Mouse (Mus musculus): ENCODE measurements around the gene Ubash3a. TPM values are rescaled to one million over a fixed set of nuclear protein-coding genes. Genes with fewer than 3 reads are reported as not detected.

Gene Ubash3a
- polyA plus RNA-seq, 1 experiment = not detected

DNA sequence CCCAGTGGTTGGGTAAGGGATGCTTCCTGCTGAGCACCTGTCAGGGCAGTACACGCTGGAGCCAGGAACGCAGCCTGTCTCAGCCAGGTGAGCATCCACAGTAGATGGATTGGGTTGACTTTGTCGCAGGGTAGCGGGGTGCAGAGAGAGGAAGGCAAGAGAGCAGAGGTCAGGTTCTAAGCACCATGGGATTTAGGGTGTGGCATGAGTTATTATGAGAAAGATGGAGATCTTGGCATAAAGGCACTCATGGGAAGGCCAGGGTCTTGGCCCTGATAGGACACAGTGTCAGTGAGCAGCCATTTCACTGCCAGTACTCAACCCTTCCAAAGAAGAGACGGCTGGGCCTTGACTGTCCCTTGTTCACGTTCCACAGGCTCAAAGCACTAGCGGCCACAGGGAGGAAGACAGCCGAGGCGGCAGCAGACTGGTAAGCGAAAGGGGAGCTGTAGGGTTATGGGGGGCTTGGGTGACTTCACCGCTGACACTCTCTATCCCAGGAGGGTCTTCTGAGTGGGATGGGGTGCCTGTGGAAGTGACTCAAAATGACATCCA is 1.8 kb downstream of the Ubash3a start:
- no peaks in the 10 kb centered on the region for H3K79me2 ChIP-seq (ENCODE audit: control insufficient read depth, insufficient read depth)

DNA sequence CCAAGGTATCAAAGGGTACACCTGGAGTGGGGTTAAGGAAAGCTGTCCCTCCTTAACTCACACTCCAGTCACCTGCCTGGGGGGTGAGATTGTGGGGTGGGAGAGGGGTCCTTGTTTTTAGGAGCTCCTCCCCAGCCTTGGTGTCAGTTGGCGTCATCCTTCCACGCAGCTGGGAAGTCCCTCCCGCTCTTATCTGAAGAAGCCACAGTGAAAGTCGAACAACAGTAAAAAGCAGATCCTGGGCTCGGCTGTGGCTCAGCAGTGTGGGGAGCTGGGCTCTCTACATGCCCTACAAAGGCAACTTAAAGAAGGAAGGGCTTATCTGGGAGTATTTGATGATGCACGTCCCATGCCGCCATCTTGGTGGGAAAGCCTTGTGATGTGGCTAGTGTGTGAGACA is 2.6 kb downstream of the Ubash3a start:
- no peak overlapping the region for H3ac ChIP-seq (ENCODE audit: control insufficient read depth, insufficient read length)
- no peaks in the 10 kb centered on the region for H3K79me2 ChIP-seq (ENCODE audit: control insufficient read depth, insufficient read depth)
- H3K4me3 ChIP-seq = no peak overlapping the region
- no peak overlapping the region for H3K4me2 ChIP-seq (ENCODE audit: low read depth)
- TF ChIP-seq SRF (IDR thresholded peaks at IDR 0.05; ENCODE audit: control insufficient read depth, insufficient read length, low read depth) = no peak
- no peak for TF ChIP-seq POLR2AphosphoS2 (IDR thresholded peaks at IDR 0.05; ENCODE audit: insufficient read length, low read depth)
- TF ChIP-seq MAX (IDR thresholded peaks at IDR 0.05; ENCODE audit: low read depth) = no peak
- TF ChIP-seq USF1 (IDR thresholded peaks at IDR 0.05; ENCODE audit: low read depth) = no peak
- TF ChIP-seq POLR2A (IDR thresholded peaks at IDR 0.05; ENCODE audit: insufficient read length, low read depth) = no peak
- no peak for TF ChIP-seq MYOD1 (IDR thresholded peaks at IDR 0.05; ENCODE audit: control insufficient read depth in 1 of 3, insufficient read length in 2 of 3, low read depth in 2 of 3)
- no peak for TF ChIP-seq MYOG (IDR thresholded peaks at IDR 0.05; ENCODE audit: control insufficient read depth in 1 of 3, insufficient read depth in 1 of 3, insufficient read length in 2 of 3, low read depth in 2 of 3)
- TF ChIP-seq TCF3 (IDR thresholded peaks at IDR 0.05; ENCODE audit: insufficient read length, low read depth) = no peak
- H3K36me3 ChIP-seq (ENCODE audit: control insufficient read depth, insufficient read depth) = no peaks in the 10 kb centered on the region
- H3K27me3 ChIP-seq (ENCODE audit: control insufficient read depth, insufficient read depth, insufficient read length) = peaks cover 15% of the 10 kb centered on the region

More for the DNA sequence above, 1.8 kb downstream of the Ubash3a start:
- H3K36me3 ChIP-seq (ENCODE audit: control insufficient read depth, insufficient read depth) = no peaks in the 10 kb centered on the region
- H3ac ChIP-seq (ENCODE audit: control insufficient read depth, insufficient read length) = no peak overlapping the region
- TF ChIP-seq USF1 (IDR thresholded peaks at IDR 0.05; ENCODE audit: low read depth) = no peak
- H3K4me2 ChIP-seq (ENCODE audit: low read depth) = no peak overlapping the region
- no peak overlapping the region for H3K4me3 ChIP-seq
- peaks cover 15% of the 10 kb centered on the region for H3K27me3 ChIP-seq (ENCODE audit: control insufficient read depth, insufficient read depth, insufficient read length)

DNA sequence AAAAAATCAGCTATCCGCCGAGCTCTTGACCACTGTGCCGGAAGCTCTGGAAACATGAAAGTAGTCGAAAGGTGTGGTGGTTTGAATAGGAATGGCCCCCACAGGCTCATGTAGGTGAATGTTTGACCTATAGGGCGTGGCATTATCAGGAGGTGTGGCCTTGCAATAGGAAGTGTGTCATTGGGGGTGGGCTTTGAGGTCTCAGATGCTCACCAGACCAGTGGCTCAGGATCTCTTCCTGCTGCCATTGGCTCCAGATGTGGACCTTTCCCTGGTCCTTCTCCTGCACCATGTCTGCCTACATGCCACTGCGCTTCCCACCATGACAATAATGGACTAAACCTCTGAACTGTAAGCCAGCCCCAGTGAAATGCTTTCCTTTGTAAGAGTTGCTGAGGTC is 4.2 kb downstream of the Ubash3a start:
- Histone ChIP-seq H3K4me3 (no peak overlapping the region), H3K27me3 (ENCODE audit: control insufficient read depth, insufficient read depth, insufficient read length) (peaks cover 15% of the 10 kb centered on the region), H3K4me2 (ENCODE audit: low read depth) (no peak overlapping the region), H3ac (ENCODE audit: control insufficient read depth, insufficient read length) (no peak overlapping the region), H3K79me2 (ENCODE audit: control insufficient read depth, insufficient read depth) (no peaks in the 10 kb centered on the region), H3K36me3 (ENCODE audit: control insufficient read depth, insufficient read depth) (no peaks in the 10 kb centered on the region)
- TF ChIP-seq TCF3 (IDR thresholded peaks at IDR 0.05; ENCODE audit: insufficient read length, low read depth) (no peak), REST (IDR thresholded peaks at IDR 0.05; ENCODE audit: insufficient read depth, insufficient read length) (no peak), MAX (IDR thresholded peaks at IDR 0.05; ENCODE audit: low read depth) (no peak), POLR2AphosphoS2 (IDR thresholded peaks at IDR 0.05; ENCODE audit: insufficient read length, low read depth) (no peak), MYOG (IDR thresholded peaks at IDR 0.05; ENCODE audit: control insufficient read depth in 1 of 3, insufficient read depth in 1 of 3, insufficient read length in 2 of 3, low read depth in 2 of 3) (no peak), E2F4 (IDR thresholded peaks at IDR 0.05; ENCODE audit: insufficient read depth) (no peak), TCF12 (IDR thresholded peaks at IDR 0.05; ENCODE audit: insufficient read depth, poor library complexity, severe bottlenecking) (no peak), SRF (IDR thresholded peaks at IDR 0.05; ENCODE audit: control insufficient read depth, insufficient read length, low read depth) (no peak), POLR2A (IDR thresholded peaks at IDR 0.05; ENCODE audit: insufficient read length, low read depth) (no peak), USF1 (IDR thresholded peaks at IDR 0.05; ENCODE audit: low read depth) (no peak), CEBPB (IDR thresholded peaks at IDR 0.05; ENCODE audit: insufficient read depth, poor library complexity, severe bottlenecking) (no peak), MYOD1 (IDR thresholded peaks at IDR 0.05; ENCODE audit: control insufficient read depth in 1 of 3, insufficient read length in 2 of 3, low read depth in 2 of 3) (no peak)

DNA sequence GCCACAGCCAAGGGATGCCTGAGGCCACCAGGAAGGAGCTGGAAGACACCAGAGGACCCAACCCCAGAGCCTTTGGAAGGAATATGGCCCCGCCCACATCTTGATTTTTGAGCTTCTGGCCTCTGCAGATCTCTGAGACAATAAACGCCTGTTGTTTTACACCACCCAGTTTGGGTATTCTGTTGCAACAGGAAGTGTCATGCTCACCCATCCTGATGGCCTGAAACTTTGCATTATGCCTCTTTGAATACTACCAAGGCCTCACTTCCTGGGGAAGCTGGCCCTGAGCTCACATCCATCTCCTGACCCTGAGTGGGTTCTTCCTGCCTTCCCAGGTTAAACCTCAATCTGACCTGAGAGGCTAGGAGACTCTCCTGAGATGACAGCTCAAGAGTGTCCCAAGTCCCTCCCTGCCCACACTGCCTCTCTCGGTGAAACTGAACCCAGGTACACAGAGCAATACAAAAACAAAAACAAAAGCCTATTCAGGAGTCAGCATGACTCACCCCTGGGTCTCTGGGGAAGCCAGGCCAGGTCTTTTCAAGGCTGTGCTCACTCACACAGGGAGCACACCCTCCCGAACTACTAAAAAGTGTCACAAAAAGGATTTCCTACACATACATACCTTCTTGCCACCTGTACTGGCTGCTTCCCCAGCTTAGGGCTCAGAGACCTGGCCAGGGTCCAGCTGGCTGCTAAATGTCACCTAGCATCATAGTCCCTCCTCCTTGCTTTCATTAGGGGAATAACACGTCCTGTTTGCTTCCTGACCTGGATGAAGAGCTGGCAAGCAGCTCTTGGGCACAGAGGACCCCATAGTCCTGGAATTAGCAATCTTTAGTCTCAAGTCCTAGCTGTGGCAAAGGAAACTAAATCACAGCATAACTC is 8.6 kb downstream of the Ubash3a start:
- TF ChIP-seq POLR2AphosphoS2 (IDR thresholded peaks at IDR 0.05; ENCODE audit: insufficient read length, low read depth) (no peak), REST (IDR thresholded peaks at IDR 0.05; ENCODE audit: insufficient read depth, insufficient read length) (no peak), SRF (IDR thresholded peaks at IDR 0.05; ENCODE audit: control insufficient read depth, insufficient read length, low read depth) (no peak), MYOD1 (IDR thresholded peaks at IDR 0.05; ENCODE audit: control insufficient read depth in 1 of 3, insufficient read length in 2 of 3, low read depth in 2 of 3) (no peak), TCF3 (IDR thresholded peaks at IDR 0.05; ENCODE audit: insufficient read length, low read depth) (no peak), TCF12 (IDR thresholded peaks at IDR 0.05; ENCODE audit: insufficient read depth, poor library complexity, severe bottlenecking) (no peak), USF1 (IDR thresholded peaks at IDR 0.05; ENCODE audit: low read depth) (no peak), MAX (IDR thresholded peaks at IDR 0.05; ENCODE audit: low read depth) (no peak), E2F4 (IDR thresholded peaks at IDR 0.05; ENCODE audit: insufficient read depth) (no peak), POLR2A (IDR thresholded peaks at IDR 0.05; ENCODE audit: insufficient read length, low read depth) (no peak), MYOG (IDR thresholded peaks at IDR 0.05; ENCODE audit: control insufficient read depth in 1 of 3, insufficient read depth in 1 of 3, insufficient read length in 2 of 3, low read depth in 2 of 3) (no peak), CEBPB (IDR thresholded peaks at IDR 0.05; ENCODE audit: insufficient read depth, poor library complexity, severe bottlenecking) (no peak)
- H3ac ChIP-seq (ENCODE audit: control insufficient read depth, insufficient read length) = no peak overlapping the region
- no peaks in the 10 kb centered on the region for H3K36me3 ChIP-seq (ENCODE audit: control insufficient read depth, insufficient read depth)
- H3K4me3 ChIP-seq = no peak overlapping the region
- no peaks in the 10 kb centered on the region for H3K79me2 ChIP-seq (ENCODE audit: control insufficient read depth, insufficient read depth)
- peaks cover 4% of the 10 kb centered on the region for H3K27me3 ChIP-seq (ENCODE audit: control insufficient read depth, insufficient read depth, insufficient read length)
- H3K4me2 ChIP-seq (ENCODE audit: low read depth) = no peak overlapping the region
